Mouse (Mus musculus) ES-E14 (cell line): ENCODE data around the gene Pdzd2. TPM values are rescaled to one million over a fixed set of nuclear protein-coding genes. Genes with fewer than 3 reads are reported as not detected.

Experiments
- DNase-seq: peaks from one replicate; pipeline ENCODE4 v3.0.0-alpha.2; 2013; ENCODE audit warnings: low read depth, low spot score
- H3K27ac ChIP-seq: 2 replicates; pipeline ENCODE4 v1.5.1; 2012; ENCODE audit warnings: low read depth, mild to moderate bottlenecking, low read length, moderate library complexity, mixed read lengths; ENCODE audit not compliant: poor library complexity, insufficient read depth, severe bottlenecking
- H3K36me3 ChIP-seq: 2 replicates; pipeline ENCODE4 v1.6.1; 2012; ENCODE audit warnings: mild to moderate bottlenecking, low read length, moderate library complexity, mixed read lengths; ENCODE audit not compliant: control insufficient read depth, poor library complexity, insufficient read depth, severe bottlenecking
- H3K4me1 ChIP-seq, 2 experiments: fragments of 150-350 bp in 1 of 2; sonication (generic) in 1 of 2; 2 replicates each; pipeline ENCODE4 v1.6.1; 2012; ENCODE audit warnings: low read length in 2 of 2, mild to moderate bottlenecking in 1 of 2, mixed read lengths in 1 of 2; ENCODE audit not compliant: control insufficient read depth in 2 of 2, insufficient read depth in 2 of 2, poor library complexity in 1 of 2
- H3K4me3 ChIP-seq, 2 experiments: fragments of 150-350 bp in 1 of 2; sonication (generic) in 1 of 2; 2 replicates each; pipeline ENCODE4 v1.5.1; 2012; ENCODE audit warnings: low read length in 2 of 2, low read depth in 1 of 2, mild to moderate bottlenecking in 1 of 2, mixed read lengths in 1 of 2; ENCODE audit not compliant: insufficient read depth in 1 of 2, poor library complexity in 1 of 2, severe bottlenecking in 1 of 2
- H3K9ac ChIP-seq: 2 replicates; pipeline ENCODE4 v1.6.1; 2012; ENCODE audit warnings: low read depth, mild to moderate bottlenecking, low read length, mixed read lengths; ENCODE audit not compliant: poor library complexity, insufficient read depth, severe bottlenecking
- H3K9me3 ChIP-seq: fragments of 150-350 bp; sonication (generic); 2 replicates; pipeline ENCODE4 v1.6.1; 2012; ENCODE audit warnings: low read depth, mild to moderate bottlenecking, low read length; ENCODE audit not compliant: control insufficient read depth, insufficient read depth
- CHD2 ChIP-seq: IDR thresholded peaks from 2 replicates; pipeline ENCODE4 v1.6.1; 2014; ENCODE audit warnings: mild to moderate bottlenecking, low read depth, low read length, inconsistent platforms
- HCFC1 ChIP-seq: IDR thresholded peaks from 2 replicates; pipeline ENCODE4 v1.6.1; 2012; ENCODE audit warnings: low read length, inconsistent platforms, borderline replicate concordance; ENCODE audit not compliant: insufficient read depth
- MAFK ChIP-seq: IDR thresholded peaks from 2 replicates; pipeline ENCODE4 v1.6.1; 2014; ENCODE audit warnings: mild to moderate bottlenecking, low read depth, low read length, inconsistent platforms; ENCODE audit not compliant: insufficient read depth
- ZC3H11A ChIP-seq: IDR thresholded peaks from 2 replicates; pipeline ENCODE4 v1.6.1; 2012; ENCODE audit warnings: low read depth, mild to moderate bottlenecking, inconsistent platforms, low read length, borderline replicate concordance
- ZNF384 ChIP-seq: IDR thresholded peaks from 2 replicates; pipeline ENCODE4 v1.6.1; 2012; ENCODE audit warnings: low read depth, low read length, inconsistent platforms
- in situ Hi-C, 2 experiments: fragments of 600-800 bp; cut with MboI; formaldehyde crosslinking; loops; one replicate each; pipeline ENCODE4 v1.15.1; 2025; ENCODE audit warnings: low sequenced_read_pairs in 2 of 2, inconsistent platforms in 1 of 2; ENCODE audit not compliant: unreplicated experiment in 2 of 2
- total RNA-seq: library from RNA; depleted of rRNA; stranded (reverse); fragments of 300-350 nt; gene quantifications from 2 replicates; pipeline ENCODE4 v1.2.3, GENCODE M21; 2012

The Pdzd2 gene
- total RNA-seq, 1 experiment, result 6.3 TPM

- Histone ChIP-seq H3K36me3 (no peaks in the 10 kb centered on the region), H3K9me3 (no peaks in the 10 kb centered on the region), H3K27ac (peak overlapping the region; percentile 67; the same call in 1 of the 2 replicates), H3K4me3 (peak overlapping the region; percentile 38 to 61), H3K4me1 (peaks cover 0 to 13% of the 10 kb centered on the region in 2 experiments; a peak in 2 of 4 replicates), H3K9ac (no peak overlapping the region)
- in situ Hi-C loops, result no loop called here
- peak; percentile 55 for DNase-seq
- no peak for TF ChIP-seq ZNF384
- TF ChIP-seq ZC3H11A, result no peak
- no peak for TF ChIP-seq HCFC1
- no peak for TF ChIP-seq MAFK
- TF ChIP-seq CHD2, result no peak
Observed at GRCm38 (mm10) chr15:12549919-12550305, 189.8 kb downstream of the Pdzd2 start.

- no peak for DNase-seq
- TF ChIP-seq ZNF384 (no peak), ZC3H11A (no peak), CHD2 (no peak), MAFK (no peak), HCFC1 (no peak)
- H3K4me1 ChIP-seq, result peaks cover 0 to 13% of the 10 kb centered on the region in 2 experiments; a peak in 2 of 4 replicates
- H3K9ac ChIP-seq, result no peak overlapping the region
- no peaks in the 10 kb centered on the region for H3K9me3 ChIP-seq
- H3K36me3 ChIP-seq, result no peaks in the 10 kb centered on the region
- peak overlapping the region; percentile 67; the same call in 1 of the 2 replicates for H3K27ac ChIP-seq
- in situ Hi-C loops, result no loop called here
- H3K4me3 ChIP-seq, result peak overlapping the region; percentile 38 to 61
Observed at GRCm38 (mm10) chr15:12549271-12549918, 190.3 kb downstream of the Pdzd2 start.

DNA sequence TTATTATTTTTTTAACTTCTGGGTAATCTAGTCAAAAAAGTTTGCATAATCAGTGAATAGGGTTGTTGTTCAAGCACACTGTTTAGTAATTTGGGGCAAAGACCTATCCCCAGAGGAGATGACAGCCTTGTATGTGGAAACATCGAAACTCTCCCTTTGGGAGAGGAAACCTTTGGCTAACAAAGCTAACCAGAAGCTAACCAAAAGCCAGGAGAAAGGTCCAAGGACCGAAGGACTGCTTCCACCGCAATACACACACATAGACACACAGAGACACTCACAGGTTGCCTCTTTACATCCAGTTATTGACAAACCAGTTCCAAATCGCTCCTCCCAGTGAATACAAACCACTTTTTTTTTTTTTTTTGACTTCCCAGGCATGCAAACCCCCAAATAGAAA is 191.0 kb downstream of the Pdzd2 start:
- Histone ChIP-seq H3K4me1 (peaks cover 0 to 13% of the 10 kb centered on the region in 2 experiments; a peak in 2 of 4 replicates), H3K9me3 (no peaks in the 10 kb centered on the region), H3K36me3 (no peaks in the 10 kb centered on the region), H3K27ac (peak overlapping the region; percentile 8; the same call in 1 of the 2 replicates), H3K9ac (no peak overlapping the region), H3K4me3 (peak overlapping the region; percentile 38 to 61; a peak in 3 of 4 replicates)
- TF ChIP-seq CHD2, result no peak
- TF ChIP-seq ZC3H11A, result no peak
- no peak for TF ChIP-seq MAFK
- no peak; the same call in 1 of the 2 replicates for TF ChIP-seq ZNF384
- no peak for TF ChIP-seq HCFC1
- in situ Hi-C loops, result no loop called here
- DNase-seq, result no peak

DNA sequence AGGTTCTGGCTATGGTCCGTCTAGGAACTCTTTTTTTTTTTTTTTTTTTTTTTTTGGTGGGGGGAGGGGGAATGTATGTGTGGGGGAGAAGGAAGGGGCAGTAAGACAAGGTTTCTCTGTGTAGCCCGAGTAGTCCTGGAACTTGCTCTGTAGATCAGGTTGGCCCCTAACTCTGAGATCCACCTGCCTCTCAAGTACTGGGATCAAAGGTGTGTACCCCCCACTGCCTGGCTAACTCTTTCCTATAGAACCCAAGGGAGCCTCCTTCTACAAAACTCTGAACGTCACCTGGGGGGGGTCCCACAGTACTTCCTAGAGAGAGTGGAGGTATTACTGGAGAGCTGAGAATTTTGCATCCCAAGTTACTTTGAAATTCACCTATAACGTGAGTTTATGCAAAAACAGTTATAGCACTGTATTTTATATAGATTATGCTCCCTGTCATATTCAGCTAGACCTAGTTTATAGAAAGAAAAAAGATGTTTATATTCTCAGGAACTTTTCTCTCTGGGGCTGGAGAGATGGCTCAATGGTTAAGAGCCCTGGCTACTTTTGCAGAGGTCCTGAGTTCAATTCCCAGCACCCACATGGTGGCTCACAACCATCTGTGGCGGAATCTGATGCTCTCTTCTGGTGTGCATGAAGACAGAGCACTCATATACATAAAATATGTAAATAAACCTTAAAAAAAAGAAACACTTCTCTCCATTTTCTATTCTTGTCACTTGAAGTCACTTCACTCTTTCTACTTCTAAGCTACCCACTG is 191.9 kb downstream of the Pdzd2 start:
- no peak overlapping the region for H3K27ac ChIP-seq
- no peak overlapping the region for H3K4me3 ChIP-seq
- peaks cover 0 to 15% of the 10 kb centered on the region in 2 experiments; a peak in 2 of 4 replicates for H3K4me1 ChIP-seq
- in situ Hi-C loops, result no loop called here
- no peaks in the 10 kb centered on the region for H3K9me3 ChIP-seq
- peak; percentile 74 for TF ChIP-seq ZNF384
- no peak for TF ChIP-seq HCFC1
- no peak for DNase-seq
- H3K36me3 ChIP-seq, result no peaks in the 10 kb centered on the region
- H3K9ac ChIP-seq, result no peak overlapping the region
